Mouse (Mus musculus) neural tube, embryonic 11.5 days (tissue): ENCODE data around the gene Ttll12. TPM values are rescaled to one million over a fixed set of nuclear protein-coding genes. Genes with fewer than 3 reads are reported as not detected.
A peak's percentile ranks its signal among the peaks of the same experiment; 100 is the strongest.

Experiments
- ATAC-seq: fragments of 200-750 bp; cut with Nextera tagmentation; 2 replicates; pipeline ENCODE4 v1.8.0; 2017; ENCODE audit warnings: moderate number of reproducible peaks, mild to moderate bottlenecking, moderate TSS enrichment, moderate library complexity; ENCODE audit not compliant: insufficient read depth, low FRiP score, low TSS enrichment
- DNase-seq: peaks from one replicate; pipeline ENCODE4 v3.0.0-alpha.2; 2015; ENCODE audit warnings: low spot score
- H3K27ac ChIP-seq: fragments of 300-500 bp; sonication (generic); 2 replicates; pipeline ENCODE4 v1.5.1; 2014; ENCODE audit warnings: low read depth, mild to moderate bottlenecking, low read length
- H3K27me3 ChIP-seq: fragments of 300-500 bp; sonication (generic); 2 replicates; pipeline ENCODE4 v1.6.1; 2014; ENCODE audit warnings: mild to moderate bottlenecking, low read length, mixed read lengths; ENCODE audit not compliant: control insufficient read depth, insufficient read depth
- H3K36me3 ChIP-seq: fragments of 300-500 bp; sonication (generic); 2 replicates; pipeline ENCODE4 v1.6.1; 2014; ENCODE audit warnings: mild to moderate bottlenecking, low read length, moderate library complexity, mixed read lengths; ENCODE audit not compliant: control insufficient read depth, insufficient read depth
- H3K4me1 ChIP-seq: fragments of 300-500 bp; sonication (generic); 2 replicates; pipeline ENCODE4 v1.6.1; 2014; ENCODE audit warnings: low read length, mixed read lengths; ENCODE audit not compliant: control insufficient read depth, insufficient read depth
- H3K4me2 ChIP-seq: fragments of 300-500 bp; sonication (generic); 2 replicates; pipeline ENCODE4 v1.6.1; 2014; ENCODE audit warnings: low read depth, mild to moderate bottlenecking, moderate library complexity
- H3K4me3 ChIP-seq: fragments of 300-500 bp; sonication (generic); 2 replicates; pipeline ENCODE4 v1.5.1; 2014; ENCODE audit warnings: low read depth, low read length
- H3K9ac ChIP-seq: fragments of 300-500 bp; sonication (generic); 2 replicates; pipeline ENCODE4 v1.6.1; 2014; ENCODE audit warnings: mild to moderate bottlenecking, low read length
- H3K9me3 ChIP-seq: fragments of 300-500 bp; sonication (generic); 2 replicates; pipeline ENCODE4 v1.6.1; 2016; ENCODE audit warnings: low read length; ENCODE audit not compliant: control insufficient read depth
- WGBS: fragments of 180-500 bp; shearing (Covaris S2); extraction: QIAGEN DNeasy Blood & Tissue Kit; methylation state at CpG from one replicate; pipeline ENCODE4 v1.1.7; 2014; 5-methylcytosine and 5-hydroxymethylcytosine counted together
- polyA plus RNA-seq: library from polyadenylated mRNA; unstranded; fragments of >200 nt; fragmentation: Nextera tagmentation; extraction: Ambion mirVana; gene quantifications from 2 replicates; pipeline ENCODE4 v1.2.1, GENCODE M21; 2014

The Ttll12 gene
- polyA plus RNA-seq, 1 experiment from 2014 or later = 48.0 TPM

DNA sequence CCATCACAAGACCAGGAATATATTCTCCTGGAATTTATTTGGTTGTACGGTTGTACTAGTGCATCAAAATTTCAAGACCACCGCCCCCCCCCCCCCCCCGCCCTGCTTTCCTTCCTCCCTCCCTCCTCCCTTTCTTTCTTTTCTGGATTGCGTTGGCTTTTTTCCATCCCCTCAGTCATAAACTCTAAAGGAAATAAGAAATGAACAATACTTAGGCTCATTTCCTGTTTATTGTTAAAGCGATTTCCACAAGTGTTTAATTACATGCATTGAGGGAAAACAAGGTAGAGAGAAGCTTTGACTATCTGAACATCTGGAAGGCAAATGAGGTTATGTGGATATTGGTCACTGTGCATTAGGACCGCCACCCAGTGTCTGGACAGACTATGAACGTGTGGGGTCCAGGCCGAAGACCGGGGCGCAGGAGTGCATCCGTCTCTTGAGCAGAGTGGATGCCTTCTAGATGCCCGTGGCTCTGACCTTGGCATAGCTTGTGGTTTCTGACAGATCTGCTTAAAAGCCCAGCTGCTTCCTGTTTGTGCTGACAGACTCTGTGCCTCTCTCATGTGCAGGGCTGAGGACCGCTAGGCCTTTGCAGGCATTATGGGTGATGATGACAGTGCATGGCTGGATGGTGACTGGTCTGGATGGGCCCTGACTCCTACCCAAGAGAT lies 7.6 kb upstream of the Ttll12 start:
- Histone ChIP-seq H3K4me2 (no peak overlapping the region), H3K4me1 (no peaks in the 10 kb centered on the region), H3K27me3 (no peaks in the 10 kb centered on the region), H3K9ac (no peak overlapping the region), H3K27ac (no peak overlapping the region), H3K4me3 (no peak overlapping the region), H3K9me3 (no peaks in the 10 kb centered on the region), H3K36me3 (peaks cover 2% of the 10 kb centered on the region; the same call in 1 of the 2 replicates)
- 88% methylated on average over 13 of the region's 13 CpGs for WGBS
- no peak for ATAC-seq
- no peak for DNase-seq

- no peak for DNase-seq
- H3K27ac ChIP-seq = no peak overlapping the region
- H3K27me3 ChIP-seq = no peaks in the 10 kb centered on the region
- 76% methylated on average over 4 of the region's 4 CpGs for WGBS
- ATAC-seq = no peak
- H3K36me3 ChIP-seq = no peaks in the 10 kb centered on the region; the same call in 1 of the 2 replicates
- H3K4me3 ChIP-seq = no peak overlapping the region
- H3K4me1 ChIP-seq = no peaks in the 10 kb centered on the region
- no peak overlapping the region for H3K4me2 ChIP-seq
- no peaks in the 10 kb centered on the region for H3K9me3 ChIP-seq
- H3K9ac ChIP-seq = no peak overlapping the region
Observed at GRCm38 (mm10) chr15:83601185-83601584, 6.2 kb upstream of the Ttll12 start.

DNA sequence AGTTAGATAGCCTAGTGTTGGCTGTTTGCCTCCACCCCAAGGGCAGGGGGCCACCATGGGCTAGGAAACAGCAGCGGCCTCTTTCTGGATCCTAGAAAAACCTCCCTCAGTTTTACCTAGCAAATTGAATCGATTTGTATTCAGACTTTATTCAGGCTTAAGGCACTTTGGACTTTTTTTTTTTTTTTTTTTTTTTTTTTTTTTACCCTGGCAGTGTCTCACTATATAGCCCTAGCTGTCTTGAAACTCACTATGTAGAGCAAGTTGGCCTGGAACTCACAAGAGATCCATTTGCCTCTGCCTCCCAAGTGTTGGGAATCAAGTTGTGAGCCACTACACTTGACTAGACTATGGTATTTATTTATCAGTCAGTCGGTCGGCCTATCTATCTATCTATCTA lies 1.9 kb upstream of the Ttll12 start:
- Histone ChIP-seq H3K27me3 (no peaks in the 10 kb centered on the region), H3K27ac (no peak overlapping the region), H3K36me3 (no peaks in the 10 kb centered on the region), H3K9me3 (no peaks in the 10 kb centered on the region), H3K9ac (no peak overlapping the region), H3K4me2 (no peak overlapping the region), H3K4me3 (no peak overlapping the region), H3K4me1 (peaks cover 8% of the 10 kb centered on the region)
- ATAC-seq (no peak), DNase-seq (no peak)
- 88% methylated on average over 4 of the region's 4 CpGs for WGBS

- no peaks in the 10 kb centered on the region for H3K9me3 ChIP-seq
- peak overlapping the region; percentile 85 for H3K4me2 ChIP-seq
- H3K27ac ChIP-seq = no peak overlapping the region
- no peaks in the 10 kb centered on the region for H3K27me3 ChIP-seq
- peak overlapping the region; percentile 74; the same call in 1 of the 2 replicates for H3K9ac ChIP-seq
- WGBS = 41% methylated on average over 7 of the region's 7 CpGs
- ATAC-seq = peak; percentile 28; the same call in 1 of the 2 replicates
- peaks cover 8% of the 10 kb centered on the region for H3K4me1 ChIP-seq
- peak overlapping the region; percentile 78 for H3K4me3 ChIP-seq
- no peaks in the 10 kb centered on the region for H3K36me3 ChIP-seq
- no peak for DNase-seq
Observed at GRCm38 (mm10) chr15:83595364-83595711, 381 bp upstream of the Ttll12 start.

- DNase-seq (peak; percentile 41), ATAC-seq (peak; percentile 40)
- H3K4me2 ChIP-seq = peak overlapping the region; percentile 85
- H3K9ac ChIP-seq = peak overlapping the region; percentile 74
- H3K9me3 ChIP-seq = no peaks in the 10 kb centered on the region
- no peaks in the 10 kb centered on the region for H3K27me3 ChIP-seq
- 11% methylated on average over 19 of the region's 19 CpGs for WGBS
- peaks cover 8% of the 10 kb centered on the region for H3K4me1 ChIP-seq
- no peak overlapping the region for H3K27ac ChIP-seq
- no peaks in the 10 kb centered on the region for H3K36me3 ChIP-seq
- peak overlapping the region; percentile 78 for H3K4me3 ChIP-seq
Observed at GRCm38 (mm10) chr15:83593702-83594512, 1.1 kb downstream of the Ttll12 start.

- Histone ChIP-seq H3K4me3 (no peak overlapping the region), H3K9ac (peak overlapping the region; percentile 29; the same call in 1 of the 2 replicates), H3K9me3 (no peaks in the 10 kb centered on the region), H3K36me3 (no peaks in the 10 kb centered on the region), H3K27ac (no peak overlapping the region), H3K27me3 (no peaks in the 10 kb centered on the region), H3K4me1 (peaks cover 8% of the 10 kb centered on the region), H3K4me2 (peak overlapping the region; percentile 85)
- DNase-seq (no peak), ATAC-seq (no peak)
Observed at GRCm38 (mm10) chr15:83593189-83593585, 1.8 kb downstream of the Ttll12 start.

DNA sequence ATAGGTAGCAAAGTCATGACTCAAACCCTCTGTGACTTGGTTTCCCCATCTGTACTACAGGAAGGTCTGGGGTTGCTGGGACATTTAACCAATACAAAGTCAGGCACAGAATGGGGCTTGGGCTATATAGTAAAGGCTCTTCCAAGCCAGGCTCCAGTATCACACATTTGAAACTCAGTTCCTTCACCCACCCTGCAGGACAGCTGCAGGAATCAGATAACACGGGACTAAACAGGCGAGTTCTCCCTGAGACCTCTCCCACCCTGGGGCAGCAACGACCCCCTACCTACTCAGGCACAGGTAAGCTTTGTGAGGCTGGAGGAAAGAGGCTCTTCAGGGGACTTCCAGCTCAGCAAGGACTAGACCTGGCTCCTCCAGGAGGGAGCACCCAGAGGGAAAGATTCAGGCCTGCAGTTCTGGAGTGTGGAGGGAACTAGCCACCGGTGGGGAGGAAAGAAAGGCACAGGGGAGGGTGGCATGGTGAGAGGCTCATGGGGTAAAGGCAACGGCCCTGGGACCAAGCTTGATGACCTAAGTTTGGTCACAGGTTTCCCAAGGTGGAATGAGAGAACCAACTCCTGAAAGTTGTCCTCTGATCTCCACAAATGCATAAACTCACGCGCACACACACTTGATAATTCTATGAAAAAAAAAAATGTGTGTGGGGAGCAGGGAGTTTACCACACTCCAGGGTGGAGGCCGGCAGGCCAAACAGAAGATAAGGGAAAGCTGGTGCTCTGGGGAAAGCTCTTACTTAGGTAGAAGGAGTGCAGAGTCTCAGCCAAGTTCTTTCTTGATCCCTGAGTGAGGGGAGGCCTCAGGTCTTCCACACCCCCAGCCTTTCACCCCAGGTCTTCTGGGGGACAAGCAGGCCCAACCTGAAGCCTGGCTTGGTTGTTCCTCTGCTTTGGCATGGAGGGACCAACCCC lies 2.4 kb downstream of the Ttll12 start:
- Histone ChIP-seq H3K27ac (no peak overlapping the region), H3K4me2 (peak overlapping the region; percentile 85), H3K4me3 (no peak overlapping the region), H3K36me3 (no peaks in the 10 kb centered on the region), H3K9ac (peak overlapping the region; percentile 29; the same call in 1 of the 2 replicates), H3K9me3 (no peaks in the 10 kb centered on the region), H3K27me3 (no peaks in the 10 kb centered on the region), H3K4me1 (peaks cover 8% of the 10 kb centered on the region)
- no peak for ATAC-seq
- WGBS = 86% methylated on average over 8 of the region's 8 CpGs
- no peak for DNase-seq

- Histone ChIP-seq H3K36me3 (peaks cover 5% of the 10 kb centered on the region), H3K4me1 (peaks cover 8% of the 10 kb centered on the region), H3K27me3 (no peaks in the 10 kb centered on the region), H3K4me3 (no peak overlapping the region), H3K27ac (no peak overlapping the region), H3K9me3 (no peaks in the 10 kb centered on the region), H3K4me2 (no peak overlapping the region), H3K9ac (no peak overlapping the region)
- WGBS = 87% methylated on average over 6 of the region's 6 CpGs
- no peak for DNase-seq
- ATAC-seq = no peak
Observed at GRCm38 (mm10) chr15:83591758-83592157, 3.2 kb downstream of the Ttll12 start.
